Mouse (Mus musculus) gastrocnemius, adult 2 months (tissue): ENCODE results near the gene Gm29776. TPM values are rescaled to one million over a fixed set of nuclear protein-coding genes. Genes with fewer than 3 reads are reported as not detected.

ENCODE experiments used
- DNase-seq: peaks from one replicate; pipeline ENCODE4 v3.0.0; 2022
- H3K27ac ChIP-seq: fragments of 200-600 bp; 2 replicates; pipeline ENCODE4 v1.8.1; 2022; ENCODE audit warnings: mild to moderate bottlenecking
- H3K4me3 ChIP-seq: fragments of 200-600 bp; 2 replicates; pipeline ENCODE4 v1.8.1; 2022; ENCODE audit warnings: mild to moderate bottlenecking, moderate library complexity
- CTCF ChIP-seq: fragments of 200-600 bp; IDR thresholded peaks from 2 replicates; pipeline ENCODE4 v1.8.1; 2022; ENCODE audit warnings: antibody characterized with exemption, mild to moderate bottlenecking, moderate library complexity
- intact Hi-C: fragments of 180-260 bp; cut with DNase I; formaldehyde crosslinking; loops from one replicate; pipeline ENCODE4 v1.15.1; 2025
- microRNA-seq: library from miRNA; unstranded; fragments of <30 nt; microRNA quantifications from one replicate; pipeline ENCODE4 v1.2.0, GENCODE M21; 2021
- total RNA-seq, 2 experiments: library from RNA; stranded (reverse); gene quantifications; 2 replicates each; pipeline ENCODE4 v1.2.3; 2021

The Gm29776 gene
- total RNA-seq, 2 experiments from 2014 or later: not detected

DNA sequence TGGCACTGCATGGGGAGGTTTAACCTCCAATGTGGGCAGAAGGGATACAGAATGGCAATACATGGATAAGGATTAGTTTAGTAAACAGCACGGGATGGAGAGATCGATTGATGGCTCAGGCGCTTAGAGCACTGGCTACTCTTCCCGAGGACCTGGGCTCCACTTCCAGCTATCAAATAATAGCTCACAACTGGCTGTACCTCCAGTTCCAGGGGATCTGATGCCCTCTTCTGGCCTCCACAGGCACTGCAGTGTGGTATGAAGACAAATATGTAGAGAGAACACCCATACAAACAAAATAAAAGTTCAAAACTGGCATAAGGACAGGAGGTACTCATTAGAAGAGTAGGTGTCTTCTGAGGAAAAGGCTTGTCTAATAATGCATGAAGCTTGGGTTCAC, 29.3 kb downstream of the Gm29776 start:
- DNase-seq: peak; percentile 70
- peak; percentile 84 for TF ChIP-seq CTCF
- intact Hi-C loops: loop anchor here (2.0 kb wide), 1 partner anchor 19 kb away; no protein-coding TSS in a partner anchor
- Histone ChIP-seq H3K27ac (no peak overlapping the region), H3K4me3 (no peak overlapping the region)

- Histone ChIP-seq H3K4me3 (no peak overlapping the region), H3K27ac (no peak overlapping the region)
- intact Hi-C loops: no loop called here
- TF ChIP-seq CTCF: no peak
- no peak for DNase-seq
These were observed 34.0 kb downstream of the Gm29776 start for GRCm38 (mm10) chr14:54664477-54665222.

DNA sequence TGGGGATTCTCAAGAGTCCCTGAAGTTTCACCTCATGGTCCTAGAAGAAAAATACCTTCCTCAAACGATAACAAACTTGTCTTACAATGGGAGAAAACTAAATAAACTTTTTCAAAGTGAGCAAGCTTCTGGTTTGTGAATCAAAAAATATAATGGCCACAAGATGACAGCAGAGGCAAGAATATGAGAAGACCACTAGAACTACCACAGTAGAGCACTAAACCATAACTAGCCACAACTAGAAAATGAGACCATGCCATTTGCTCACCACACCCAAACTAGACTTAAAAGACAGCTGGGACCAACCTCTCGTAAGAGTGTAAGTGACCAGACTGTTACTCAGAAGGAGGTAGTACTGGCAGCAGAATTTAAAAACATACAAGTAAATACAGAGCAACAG, 38.6 kb downstream of the Gm29776 start:
- TF ChIP-seq CTCF: peak; percentile 55
- H3K27ac ChIP-seq: no peak overlapping the region
- H3K4me3 ChIP-seq: no peak overlapping the region
- DNase-seq: no peak
- intact Hi-C loops: no loop called here

- Histone ChIP-seq H3K27ac (peak overlapping the region; percentile 87), H3K4me3 (peak overlapping the region; percentile 90)
- TF ChIP-seq CTCF: no peak
- DNase-seq: peak; percentile 91
- intact Hi-C loops: loop anchor here (5.0 kb wide), 1 partner anchor 34 kb away; the partner anchor contains the start of genes 1700123O20Rik and Acin1
These were observed 45.1 kb downstream of the Gm29776 start for GRCm38 (mm10) chr14:54653496-54653895.

DNA sequence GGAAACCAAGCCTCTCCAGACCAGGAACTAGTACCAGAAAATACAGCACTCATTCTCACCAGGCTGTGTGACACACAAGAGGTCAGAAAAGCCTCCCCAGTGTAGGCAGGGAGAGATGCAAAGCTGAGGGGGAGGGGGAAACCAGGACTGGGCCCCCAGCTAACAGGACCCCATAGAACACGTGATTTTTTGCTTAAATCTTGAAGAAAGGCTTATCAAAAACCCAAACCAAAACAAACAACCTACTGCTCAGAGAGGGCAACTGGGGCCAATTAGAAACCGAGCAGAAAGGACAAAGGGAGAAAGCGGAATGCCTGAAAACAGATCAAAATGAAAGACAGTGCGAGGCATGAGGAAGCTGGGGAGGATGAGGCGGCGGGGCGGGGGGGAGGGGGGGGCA, 45.8 kb downstream of the Gm29776 start:
- intact Hi-C loops: loop anchor here (5.0 kb wide), 1 partner anchor 35 kb away; the partner anchor contains the start of genes 1700123O20Rik and Acin1
- TF ChIP-seq CTCF: no peak
- Histone ChIP-seq H3K4me3 (peak overlapping the region; percentile 90), H3K27ac (peak overlapping the region; percentile 87)
- no peak for DNase-seq

DNA sequence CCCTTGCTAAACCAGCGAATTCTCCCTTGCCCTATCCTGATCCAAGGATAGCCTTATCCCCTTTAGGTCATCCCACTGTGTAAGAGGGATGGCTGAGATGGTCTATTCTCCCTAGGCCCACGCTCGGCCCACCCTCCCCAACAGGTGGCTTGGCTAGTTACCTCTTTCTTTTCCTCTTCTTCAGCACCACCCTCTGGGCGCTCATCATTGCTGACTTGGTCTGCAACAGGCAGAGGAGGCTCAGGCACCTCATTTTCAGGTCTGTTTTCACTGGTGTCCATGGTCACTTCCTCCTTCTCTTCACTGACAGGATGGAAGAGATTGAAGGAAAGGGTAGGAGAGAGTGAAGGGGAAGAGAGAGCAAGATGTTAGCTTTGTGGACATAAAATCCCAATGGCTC, 47.1 kb downstream of the Gm29776 start:
- Histone ChIP-seq H3K4me3 (no peak overlapping the region), H3K27ac (peak overlapping the region; percentile 24; the same call in 1 of the 2 replicates)
- TF ChIP-seq CTCF: no peak
- intact Hi-C loops: loop anchor here (2.0 to 5.0 kb wide), 3 partner anchors 17 to 49 kb away; partner anchors contain the start of genes 1700123O20Rik and Acin1
- no peak for DNase-seq

- intact Hi-C loops: loop anchor here (2.0 to 5.0 kb wide), 3 partner anchors 18 to 50 kb away; partner anchors contain the start of genes 1700123O20Rik and Acin1
- no peak overlapping the region for H3K4me3 ChIP-seq
- peak; percentile 87 for DNase-seq
- TF ChIP-seq CTCF: peak; percentile 96
- H3K27ac ChIP-seq: no peak overlapping the region
These were observed 47.8 kb downstream of the Gm29776 start for GRCm38 (mm10) chr14:54650621-54651454.

GRCm38 (mm10) chr14:54647900-54648299, 50.7 kb downstream of the Gm29776 start:
- intact Hi-C loops: loop anchor here (10.0 kb wide), 1 partner anchor 423 kb away; no protein-coding TSS in a partner anchor
- TF ChIP-seq CTCF: no peak
- DNase-seq: no peak
- Histone ChIP-seq H3K4me3 (no peak overlapping the region), H3K27ac (no peak overlapping the region)

GRCm38 (mm10) chr14:54646898-54647636, 51.6 kb downstream of the Gm29776 start:
- peak; percentile 58 for TF ChIP-seq CTCF
- intact Hi-C loops: loop anchor here (10.0 kb wide), 1 partner anchor 422 kb away; no protein-coding TSS in a partner anchor
- DNase-seq: no peak
- H3K27ac ChIP-seq: no peak overlapping the region
- H3K4me3 ChIP-seq: no peak overlapping the region

GRCm38 (mm10) chr14:54646455-54646854, 52.2 kb downstream of the Gm29776 start:
- no peak overlapping the region for H3K4me3 ChIP-seq
- no peak overlapping the region for H3K27ac ChIP-seq
- no peak for DNase-seq
- no peak for TF ChIP-seq CTCF
- intact Hi-C loops: loop anchor here (10.0 kb wide), 1 partner anchor 422 kb away; no protein-coding TSS in a partner anchor

- Histone ChIP-seq H3K4me3 (no peak overlapping the region), H3K27ac (no peak overlapping the region)
- intact Hi-C loops: loop anchor here (5.0 to 10.0 kb wide), 2 partner anchors 62 to 419 kb away; no protein-coding TSS in a partner anchor
- DNase-seq: no peak
- TF ChIP-seq CTCF: no peak
These were observed 54.3 kb downstream of the Gm29776 start for GRCm38 (mm10) chr14:54644294-54644693.

DNA sequence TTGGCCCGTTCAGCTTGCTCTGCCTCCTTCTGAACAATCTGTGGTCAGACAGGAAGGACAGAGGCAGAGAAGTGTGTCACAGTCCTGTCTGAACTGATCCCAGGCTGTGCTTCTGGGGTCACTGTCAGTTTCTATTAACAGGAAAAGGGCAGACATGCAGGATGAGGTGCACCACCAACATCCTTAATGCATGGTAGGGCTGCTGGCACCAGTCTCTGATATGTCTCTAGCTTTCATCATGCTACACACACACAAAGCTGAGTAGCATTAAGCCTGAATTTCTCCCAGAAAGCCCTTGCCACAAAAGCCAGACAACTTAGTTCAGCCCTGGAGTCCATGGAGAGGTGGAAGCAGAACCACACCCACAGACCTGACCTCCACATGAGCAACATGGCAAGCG, 55.6 kb downstream of the Gm29776 start:
- intact Hi-C loops: loop anchor here (2.0 to 10.0 kb wide), 3 partner anchors 61 to 418 kb away; no protein-coding TSS in a partner anchor
- Histone ChIP-seq H3K4me3 (no peak overlapping the region), H3K27ac (no peak overlapping the region)
- no peak for DNase-seq
- no peak for TF ChIP-seq CTCF

Small RNAs within 50 kb of the gene (microRNA-seq; reads per million reads assigned to microRNA genes)
- not detected for gene Mir6948

Other genes starting within 250 kb of the Gm29776 start
- 10 to 100 TPM; 27.9 to 36.5 TPM for gene Lrp10, start 234.7 kb downstream of the Gm29776 start, total RNA-seq
- not detected for gene Rem2, start 222.7 kb downstream of the Gm29776 start, total RNA-seq
- 10 to 100 TPM; 32.5 to 34.6 TPM for gene Prmt5, start 181.3 kb downstream of the Gm29776 start, total RNA-seq
- gene Haus4, start 144.2 kb downstream of the Gm29776 start, total RNA-seq: 1 to 10 TPM; 3.1 to 3.3 TPM
- gene Ajuba, start 121.3 kb downstream of the Gm29776 start, total RNA-seq: 1 to 10 TPM; 1.4 to 1.8 TPM
- 1 to 10 TPM; 2.2 to 4.0 TPM for gene 4931414P19Rik, start 92.8 kb downstream of the Gm29776 start, total RNA-seq
- gene Psmb5, start 80.8 kb downstream of the Gm29776 start, total RNA-seq: 100 to 1,000 TPM; 161 to 172 TPM
- gene Psmb11, start 77.4 kb downstream of the Gm29776 start, total RNA-seq: not detected
- not detected for gene Gm17606, start 57.9 kb downstream of the Gm29776 start, total RNA-seq
- gene Cdh24, start 57.5 kb downstream of the Gm29776 start, total RNA-seq: under 1 TPM; 0.46 to 0.53 TPM
- gene 1700123O20Rik, start 12.6 kb downstream of the Gm29776 start, total RNA-seq: 10 to 100 TPM in 1 of 2 experiments, 1 to 10 TPM in 1; 7.0 to 11.0 TPM
- gene Acin1, start 11.9 kb downstream of the Gm29776 start, total RNA-seq: 10 to 100 TPM; 75.5 to 81.7 TPM
- not detected for gene Cebpe, start 13.3 kb upstream of the Gm29776 start, total RNA-seq
- 10 to 100 TPM; 21.4 to 23.6 TPM for gene Slc7a8, start 83.1 kb upstream of the Gm29776 start, total RNA-seq
- 1 to 10 TPM; 1.0 to 5.0 TPM for gene Rnf212b, start 115.3 kb upstream of the Gm29776 start, total RNA-seq
- 1 to 10 TPM; 3.0 to 5.2 TPM for gene Homez, start 172.1 kb upstream of the Gm29776 start, total RNA-seq
- gene Ppp1r3e, start 178.7 kb upstream of the Gm29776 start, total RNA-seq: 1 to 10 TPM; 2.6 to 3.5 TPM
- 10 to 100 TPM; 23.1 to 26.8 TPM for gene Bcl2l2, start 184.5 kb upstream of the Gm29776 start, total RNA-seq
- gene Gm20521, start 184.6 kb upstream of the Gm29776 start, total RNA-seq: 1 to 10 TPM in 1 of 2 experiments, under 1 TPM in 1; 0.56 to 4.4 TPM
- gene Pabpn1, start 193.7 kb upstream of the Gm29776 start, total RNA-seq: 10 to 100 TPM; 52.5 to 63.3 TPM
- gene Slc22a17, start 214.3 kb upstream of the Gm29776 start, total RNA-seq: 1 to 10 TPM; 1.0 to 1.4 TPM
- 1 to 10 TPM; 1.1 to 1.4 TPM for gene Efs, start 227.3 kb upstream of the Gm29776 start, total RNA-seq
- gene Il25, start 233.9 kb upstream of the Gm29776 start, total RNA-seq: not detected
- gene Cmtm5, start 237.4 kb upstream of the Gm29776 start, total RNA-seq: under 1 TPM in 1 of 2 experiments, not detected in 1; 0.25 TPM